Mouse (Mus musculus) cerebral cortex, adult 2 months (tissue): ENCODE measurements around the gene Eml1.

Experiments used
- WGBS: fragments of 180-500 bp; shearing (Covaris S2); methylation state at CpG from one replicate; pipeline ENCODE4 v1.1.7; 2018; 5-methylcytosine and 5-hydroxymethylcytosine counted together

Gene Eml1

DNA sequence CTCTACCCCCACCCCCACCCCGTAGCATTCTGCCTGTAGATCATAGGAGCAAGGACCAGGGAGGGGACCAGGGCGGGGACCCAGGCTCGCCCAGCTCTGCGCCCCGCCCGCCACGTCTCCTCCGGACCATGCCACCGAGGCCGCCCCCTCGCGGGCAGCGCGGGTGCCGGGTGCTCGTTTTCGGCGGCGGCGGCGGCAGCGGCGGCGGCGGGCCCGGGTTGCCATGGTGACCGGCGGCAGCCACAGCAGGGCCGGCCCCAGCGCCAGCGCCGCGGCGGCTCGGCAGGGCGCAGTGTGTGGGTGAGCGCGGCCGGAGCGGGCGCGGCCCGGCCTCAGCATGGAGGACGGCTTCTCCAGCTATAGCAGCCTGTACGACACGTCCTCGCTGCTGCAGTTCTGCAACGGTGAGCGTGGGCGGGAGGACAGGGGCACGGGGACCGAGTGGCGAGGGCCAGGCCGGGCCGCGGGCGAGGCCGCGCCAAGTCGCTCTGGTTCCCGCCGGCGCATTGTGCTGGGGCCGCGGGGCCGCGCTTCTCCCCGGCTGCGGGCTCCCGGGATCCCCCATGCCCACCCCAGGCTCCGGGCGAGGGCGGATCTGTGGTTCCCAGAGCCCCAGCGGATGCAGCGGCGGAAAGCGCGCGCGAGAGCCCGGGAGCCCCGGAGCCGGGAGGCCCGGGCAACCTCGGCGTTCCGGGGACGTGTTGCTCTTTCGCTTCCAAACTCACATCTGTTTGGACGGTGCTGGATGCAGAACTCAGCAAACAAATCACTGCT, 52.3 kb downstream of the Eml1 start:
- WGBS: 1% methylated on average over 84 of the region's 90 CpGs

DNA sequence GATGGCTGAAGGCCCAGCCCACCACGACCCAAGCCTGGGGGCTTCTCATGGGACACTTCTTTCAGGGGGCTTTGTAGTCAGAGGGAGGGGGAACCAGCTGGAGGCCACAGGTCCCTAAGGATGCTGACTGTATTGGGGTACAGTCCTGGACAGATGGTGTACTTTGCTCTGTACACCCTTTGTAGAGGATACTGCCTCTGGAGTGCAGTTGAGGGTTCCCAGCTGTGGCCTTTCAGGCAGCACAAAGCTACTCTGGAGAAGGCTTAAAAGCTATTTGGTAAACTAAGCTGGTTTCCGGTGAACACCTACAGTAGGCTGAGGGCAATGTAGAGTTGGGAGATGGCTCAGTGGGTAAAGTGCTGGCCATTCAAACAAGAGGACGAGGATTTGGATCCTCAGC, 60.2 kb downstream of the Eml1 start:
- WGBS: 71% methylated on average over 3 of the region's 3 CpGs

DNA sequence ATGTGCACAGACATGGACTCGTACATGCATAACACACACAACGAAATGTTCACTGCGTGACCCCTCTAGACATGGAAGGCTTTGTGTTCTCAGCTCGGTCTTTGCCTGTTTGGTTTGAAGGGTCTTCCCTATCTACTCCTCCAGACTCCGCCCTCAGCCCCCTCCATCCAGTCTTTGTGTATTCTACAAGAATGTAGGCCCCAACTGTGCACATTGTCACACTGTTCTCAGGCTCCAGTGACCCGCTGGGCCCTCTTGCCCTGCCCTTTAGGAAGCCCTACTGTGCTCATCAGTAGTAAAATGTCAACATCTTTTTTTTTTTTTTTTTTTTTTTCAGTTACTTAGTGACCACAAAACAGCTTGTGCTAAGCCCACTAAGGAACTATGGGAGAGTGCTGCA, 61.0 kb downstream of the Eml1 start:
- 78% methylated on average over 6 of the region's 6 CpGs for WGBS

DNA sequence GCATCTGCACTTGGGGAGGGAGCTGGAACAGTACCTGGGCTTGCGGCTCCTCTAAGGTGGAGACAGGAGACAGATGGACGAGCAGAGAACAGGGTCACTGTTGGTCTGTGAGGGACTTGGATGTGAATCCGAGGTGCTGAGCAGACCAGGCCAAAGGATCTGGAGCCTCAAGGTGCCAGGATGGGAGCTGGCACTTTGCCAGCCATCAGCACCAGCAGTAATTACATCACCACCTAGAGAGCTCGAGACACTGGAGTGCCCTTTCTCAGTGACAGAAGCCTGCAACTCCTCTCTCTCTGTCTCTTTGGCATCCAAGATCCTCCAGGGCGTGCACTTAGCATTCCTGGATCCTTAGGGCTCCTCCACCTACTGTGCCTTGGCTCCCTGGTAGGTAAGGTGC, 61.8 kb downstream of the Eml1 start:
- whole genome bisulfite sequencing: 34% methylated on average over 5 of the region's 5 CpGs

DNA sequence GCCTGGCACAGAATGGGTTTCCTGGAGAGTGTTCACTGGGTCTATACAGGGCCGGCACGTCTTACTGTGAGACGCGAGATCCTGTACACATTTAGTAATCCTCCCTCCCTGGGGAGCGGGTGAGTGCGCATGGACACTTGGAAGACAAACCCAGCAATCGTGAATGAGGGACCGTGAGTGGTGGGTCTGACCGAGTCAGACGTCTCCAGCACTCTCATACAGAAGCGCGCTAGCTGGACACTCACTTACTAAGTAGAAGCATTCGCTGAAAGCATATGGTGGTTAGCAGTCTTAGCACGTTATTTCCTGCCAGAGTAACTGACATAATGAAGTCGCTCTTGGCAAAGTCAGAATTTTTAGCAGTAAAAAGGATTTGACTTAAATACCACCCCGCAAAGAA, 62.3 kb downstream of the Eml1 start:
- WGBS: 31% methylated on average over 16 of the region's 16 CpGs

DNA sequence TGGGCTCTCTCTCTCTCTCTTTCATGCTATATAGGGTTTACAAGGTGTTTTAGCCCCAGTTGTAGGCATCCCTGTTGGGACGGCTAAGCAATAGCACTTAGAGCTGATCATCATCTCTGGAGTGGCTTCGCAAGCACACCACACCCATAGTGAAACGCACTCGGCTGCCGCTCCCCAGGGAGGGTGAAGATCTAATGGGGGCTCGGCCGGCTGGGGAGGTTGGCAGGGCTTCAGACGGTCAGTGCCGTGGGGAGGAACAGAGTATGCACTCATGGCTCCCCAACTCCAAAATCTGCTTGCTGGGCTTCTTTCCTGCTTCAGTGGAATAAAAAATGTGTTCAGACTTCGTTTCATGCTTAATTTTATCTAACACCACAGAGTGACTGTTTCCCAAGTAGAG, 62.7 kb downstream of the Eml1 start:
- WGBS: 19% methylated on average over 10 of the region's 10 CpGs

DNA sequence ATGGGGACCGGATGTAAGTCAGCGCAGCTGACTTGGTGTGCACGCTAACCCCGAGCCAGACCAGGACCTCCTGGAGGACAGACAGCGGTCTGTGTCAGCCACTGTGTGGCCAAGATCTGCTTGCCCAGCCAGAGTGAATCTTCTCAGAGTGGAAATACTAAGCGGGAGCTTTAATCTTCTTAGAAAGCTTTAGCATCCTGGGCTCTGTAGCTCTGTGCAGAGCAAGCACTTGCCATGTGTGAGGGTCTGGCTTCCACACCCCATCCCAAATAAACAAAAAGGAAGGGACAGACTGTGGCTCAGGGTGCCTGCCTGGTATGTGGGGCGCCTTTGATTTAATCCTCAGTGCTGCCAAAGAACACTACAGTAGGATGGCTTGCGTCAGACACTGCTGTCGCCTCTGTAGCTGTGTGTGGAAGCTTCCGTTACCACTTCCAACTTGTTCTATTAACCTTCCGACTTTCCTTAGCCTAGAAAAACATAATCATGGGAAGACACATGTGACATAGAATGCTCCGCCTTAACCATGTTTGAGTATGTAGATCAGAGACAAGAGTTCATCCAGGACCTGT, 64.8 kb downstream of the Eml1 start:
- WGBS: 36% methylated on average over 12 of the region's 12 CpGs

DNA sequence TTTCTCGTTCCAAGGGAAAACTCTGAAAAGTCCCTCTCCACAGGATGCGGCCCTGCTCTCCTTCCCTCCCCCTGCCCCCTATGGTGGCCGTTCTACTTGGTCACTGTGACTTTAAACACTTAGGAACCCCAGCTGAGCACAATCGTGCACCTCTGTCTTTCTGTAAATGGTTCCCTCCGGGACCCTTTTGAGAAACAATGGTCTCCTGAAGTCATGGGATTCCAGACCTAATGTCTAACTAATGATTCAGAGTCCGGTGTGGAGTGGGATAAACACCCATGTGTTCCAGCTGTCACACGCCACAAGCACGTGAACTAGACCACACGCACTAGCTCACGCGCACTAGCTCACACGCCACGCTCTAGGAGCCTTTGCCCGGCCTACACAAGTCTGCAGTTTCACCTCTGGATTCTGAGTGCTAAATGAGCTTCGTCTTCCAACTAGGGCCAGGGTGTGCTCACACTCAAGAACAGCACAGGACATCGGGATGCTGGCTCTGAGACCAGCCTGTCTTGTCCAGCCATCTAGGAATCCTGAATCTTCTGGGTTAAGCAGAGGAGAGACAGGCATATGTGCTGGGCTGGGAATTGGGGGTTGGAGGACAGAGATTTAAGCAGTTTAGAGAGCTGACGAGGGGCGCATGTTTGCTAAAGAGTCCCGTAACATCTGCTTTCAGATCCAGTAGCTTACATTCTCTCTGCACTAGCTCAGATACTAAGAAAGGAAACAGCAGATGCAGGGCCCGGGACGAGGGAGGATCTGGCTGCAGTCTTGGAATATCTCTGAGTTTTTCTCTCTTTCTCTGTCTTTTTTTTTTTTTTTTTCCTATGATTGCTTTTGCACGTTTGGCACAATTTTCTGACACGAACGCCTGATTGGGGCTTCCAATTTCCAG, 65.5 kb downstream of the Eml1 start:
- 40% methylated on average over 24 of the region's 24 CpGs for WGBS

DNA sequence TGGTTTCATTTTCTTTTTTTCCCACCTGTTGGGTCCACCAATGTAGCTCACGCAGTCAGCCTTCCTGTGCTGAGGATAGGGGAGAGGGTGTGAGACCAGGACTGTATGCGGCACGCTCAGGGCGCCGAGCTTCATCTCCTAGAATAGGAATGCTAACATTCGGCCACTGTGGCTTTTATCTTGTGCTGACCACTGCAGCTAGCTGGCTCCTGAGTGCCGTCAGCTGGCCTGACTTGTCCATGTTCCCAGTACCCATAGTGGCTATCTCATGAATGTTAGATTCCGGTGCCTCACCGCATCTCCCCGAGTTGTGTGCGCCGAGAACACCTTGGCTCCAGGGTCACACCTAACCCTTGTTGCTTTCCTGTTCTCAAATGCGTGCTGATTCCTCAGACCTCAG, 66.7 kb downstream of the Eml1 start:
- WGBS: 87% methylated on average over 13 of the region's 13 CpGs

DNA sequence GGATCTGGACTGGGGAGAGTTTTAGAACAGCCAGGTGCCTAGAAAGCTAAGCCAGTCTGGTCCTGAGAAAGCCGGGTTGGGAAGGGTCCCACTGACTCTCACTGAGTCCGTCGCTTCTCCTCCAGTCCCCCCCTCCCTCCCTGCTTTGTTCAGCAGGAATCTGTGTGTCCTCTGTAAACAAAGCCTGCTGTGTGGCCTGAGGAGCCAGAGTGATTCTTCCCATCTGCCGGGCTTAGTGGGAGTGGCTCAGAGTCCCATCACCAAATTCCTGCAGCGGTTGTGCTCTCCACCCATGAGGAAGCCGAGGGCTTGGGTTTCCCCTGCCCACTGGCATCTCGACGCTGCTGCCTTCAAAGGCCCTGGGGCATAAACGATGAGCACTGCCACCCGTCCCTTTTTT, 72.5 kb downstream of the Eml1 start:
- WGBS: 38% methylated on average over 10 of the region's 10 CpGs

DNA sequence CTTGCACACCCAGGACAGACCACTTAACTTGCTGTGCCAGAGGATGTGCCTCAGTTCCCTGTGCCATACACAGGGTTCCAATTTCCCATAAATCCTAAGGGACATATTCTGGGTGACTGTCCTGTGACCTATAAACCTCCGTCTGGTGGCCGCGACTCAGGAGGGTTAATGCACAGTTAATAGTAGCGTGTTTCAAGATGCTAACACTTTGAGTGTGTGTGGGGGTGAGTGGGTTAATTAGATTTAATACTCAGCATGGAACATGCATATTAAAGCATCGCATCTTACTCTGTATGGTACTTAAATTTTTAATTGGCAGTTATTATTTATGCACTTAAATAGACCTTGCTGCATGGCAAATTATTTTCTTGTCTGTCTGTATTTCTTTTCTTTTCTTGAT, 73.0 kb downstream of the Eml1 start:
- 85% methylated on average over 5 of the region's 5 CpGs for WGBS

DNA sequence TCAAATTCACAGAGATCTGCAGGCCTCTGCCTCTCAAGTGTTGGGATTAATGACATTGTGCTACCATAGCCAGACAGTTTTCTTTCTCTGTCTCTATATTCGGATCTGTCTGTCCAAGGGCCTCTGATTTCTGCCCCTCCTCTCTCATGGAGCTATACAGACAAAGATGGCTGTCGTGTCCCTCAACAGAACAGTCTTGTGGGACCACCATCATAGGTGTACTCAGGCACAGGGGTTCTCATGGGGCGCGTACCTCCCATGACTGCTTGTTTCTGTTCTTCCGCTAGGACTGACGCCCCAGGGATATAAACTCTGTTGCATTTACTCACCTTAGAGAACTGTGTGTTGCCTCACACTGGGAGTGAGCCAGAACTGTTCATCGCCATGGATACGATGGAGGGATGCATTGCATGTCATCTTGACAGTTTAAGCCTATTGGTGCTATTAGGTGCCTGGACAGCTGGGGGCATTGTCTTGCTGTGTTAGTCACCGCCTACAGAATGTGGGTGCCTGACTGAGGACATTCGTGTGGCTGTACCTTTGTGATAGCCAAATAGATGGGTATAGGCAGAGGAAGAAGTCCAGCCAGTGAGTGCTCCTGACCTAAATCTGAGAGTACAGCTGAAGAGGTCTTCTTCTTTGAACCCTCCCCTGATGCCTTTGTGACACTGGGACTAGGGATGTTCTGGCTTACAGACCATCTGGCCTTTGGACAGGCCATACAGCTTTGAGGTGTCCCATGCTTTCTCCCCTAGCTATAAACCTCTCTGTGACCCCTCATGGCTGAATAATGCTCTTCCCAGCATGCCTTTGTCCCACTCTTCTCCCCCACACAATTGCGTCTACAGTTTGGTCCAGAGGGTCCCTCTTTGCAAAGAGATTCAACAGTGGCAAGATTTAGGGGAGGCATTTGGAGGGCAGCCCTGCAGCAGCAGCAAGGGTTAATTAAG, 73.7 kb downstream of the Eml1 start:
- WGBS: 71% methylated on average over 11 of the region's 11 CpGs

DNA sequence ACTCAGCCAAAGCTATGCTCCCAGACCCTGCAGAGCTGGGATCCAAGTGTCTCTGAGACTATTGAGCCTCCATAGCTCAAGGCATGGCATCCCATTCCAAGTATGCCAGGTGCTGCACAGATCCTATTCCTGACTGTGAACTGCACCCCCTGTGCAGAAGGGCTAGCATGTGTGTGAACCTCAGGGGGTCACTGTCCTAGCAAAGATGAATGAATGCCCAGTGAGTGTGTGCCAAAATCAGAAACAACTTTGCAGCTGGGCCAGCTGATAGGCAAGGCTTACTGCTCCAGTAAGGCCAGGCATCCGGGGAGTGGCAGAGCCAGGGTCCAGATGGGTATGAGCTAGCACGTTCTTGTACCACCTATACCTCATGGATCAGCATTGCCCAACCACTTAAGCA, 76.0 kb downstream of the Eml1 start:
- 73% methylated on average over 2 of the region's 2 CpGs for WGBS

DNA sequence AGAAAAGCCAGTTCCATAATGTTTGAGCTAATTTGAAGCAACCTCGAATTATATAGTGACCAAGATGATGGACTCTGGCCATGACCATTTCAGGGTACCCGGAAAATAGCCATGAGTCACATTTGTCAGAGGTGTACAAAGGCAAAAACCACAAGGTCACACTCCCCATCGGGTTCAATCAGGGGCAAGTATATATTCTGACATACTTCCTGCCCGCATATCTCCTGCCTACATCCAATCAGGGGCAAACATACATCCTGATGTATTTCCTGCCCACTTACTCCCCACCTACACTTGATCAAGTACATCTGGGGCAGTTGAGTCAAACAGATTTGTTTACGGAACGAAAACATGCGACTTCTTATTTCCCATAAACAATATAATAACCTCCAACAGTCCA, 77.6 kb downstream of the Eml1 start:
- 87% methylated on average over 7 of the region's 7 CpGs for WGBS

DNA sequence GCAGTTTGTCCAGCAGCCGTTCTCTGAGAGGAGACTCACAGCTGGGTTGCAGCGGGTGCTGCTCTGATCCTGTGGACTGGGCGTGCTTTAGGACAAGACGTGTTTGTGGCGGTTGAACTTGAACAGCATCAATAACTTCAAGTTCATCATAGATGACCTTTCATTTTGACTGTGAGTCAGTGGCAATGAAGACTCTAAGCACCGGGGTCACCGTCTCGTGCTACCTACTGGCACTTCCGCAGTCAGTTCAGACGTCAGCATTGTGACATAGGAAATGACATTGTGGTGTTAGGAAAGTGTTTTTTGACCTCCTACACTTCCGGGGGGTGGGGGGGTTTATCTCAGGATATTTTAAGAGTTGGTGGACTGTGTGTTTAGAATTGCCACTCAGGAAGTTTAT, 79.2 kb downstream of the Eml1 start:
- 53% methylated on average over 11 of the region's 11 CpGs for WGBS

DNA sequence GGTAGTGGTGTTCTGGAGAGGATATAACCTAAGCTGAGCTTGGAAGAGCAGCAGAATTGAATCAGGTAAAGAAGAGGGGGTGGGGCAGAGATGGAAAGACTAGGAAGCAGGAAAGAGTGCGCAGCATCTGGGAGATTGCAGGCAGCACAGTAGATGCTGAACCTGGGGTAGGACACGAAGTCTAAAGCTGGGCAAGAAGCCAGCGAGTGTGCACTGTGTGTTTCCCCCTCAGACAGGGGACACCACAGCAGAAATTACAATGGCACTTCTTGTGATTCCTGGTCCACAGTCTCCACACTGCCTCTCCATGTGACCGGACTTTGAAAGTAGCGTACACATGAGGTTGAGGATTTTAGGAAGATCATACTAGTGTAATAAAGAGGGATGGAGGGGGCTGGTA, 79.8 kb downstream of the Eml1 start:
- 56% methylated on average over 5 of the region's 5 CpGs for WGBS

DNA sequence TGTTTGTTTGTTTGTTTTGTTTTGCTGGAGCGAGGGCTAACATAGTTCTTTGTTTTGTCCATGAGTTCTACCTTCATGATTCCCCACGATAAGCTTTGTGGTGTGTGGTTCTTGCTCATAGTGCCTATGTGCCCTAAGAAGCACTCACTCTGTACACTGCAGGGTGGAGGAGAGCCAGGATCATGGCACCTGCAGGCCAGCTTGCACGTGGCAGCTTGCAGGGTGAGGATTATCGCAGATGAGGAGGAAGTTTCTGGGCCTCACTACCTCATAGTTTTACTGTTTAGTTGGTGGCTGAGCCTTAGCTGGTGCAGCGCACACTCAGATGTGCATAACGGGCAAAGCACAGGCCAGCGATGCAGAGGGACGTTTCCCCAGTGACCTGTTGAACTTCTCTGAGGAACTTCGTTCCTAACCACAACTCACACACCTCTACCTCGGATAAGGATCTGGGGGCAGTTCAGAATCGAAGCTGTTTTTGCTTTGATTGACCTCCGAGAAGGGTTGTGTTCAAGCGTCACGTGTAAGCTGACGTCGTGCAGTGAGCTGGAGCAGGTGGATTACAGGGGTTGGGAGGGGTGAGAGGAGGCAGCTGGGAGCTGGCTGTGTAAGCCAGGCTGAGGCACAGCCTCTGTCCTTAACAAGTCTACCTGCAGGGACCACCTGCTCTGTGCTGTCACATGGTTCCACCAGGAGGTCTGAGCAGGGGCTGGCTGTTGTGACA, 81.6 kb downstream of the Eml1 start:
- 64% methylated on average over 16 of the region's 16 CpGs for WGBS

DNA sequence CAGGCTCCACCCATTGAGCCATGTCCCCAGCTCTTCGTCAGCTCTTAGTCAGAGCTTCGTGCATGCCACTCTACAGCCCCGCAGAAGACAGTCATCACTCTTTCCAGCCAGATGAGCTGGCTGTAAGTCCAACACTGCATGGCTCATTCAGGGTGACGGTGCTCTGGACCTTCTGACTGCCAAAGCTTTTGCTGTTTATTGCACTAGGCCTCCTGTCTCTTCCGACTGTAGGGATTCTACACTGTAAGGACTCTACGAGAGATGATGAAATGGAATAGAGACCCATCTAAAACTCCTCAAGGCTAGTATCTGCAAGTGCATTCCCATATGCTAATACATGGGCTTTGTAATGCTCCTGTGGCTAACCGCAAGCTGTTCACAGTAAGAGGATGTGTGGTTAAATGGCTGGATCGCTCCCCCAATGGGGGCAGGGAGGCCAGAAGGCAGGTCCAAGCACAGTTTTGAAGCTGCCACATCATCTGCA, 82.8 kb downstream of the Eml1 start:
- WGBS: 64% methylated on average over 8 of the region's 8 CpGs

DNA sequence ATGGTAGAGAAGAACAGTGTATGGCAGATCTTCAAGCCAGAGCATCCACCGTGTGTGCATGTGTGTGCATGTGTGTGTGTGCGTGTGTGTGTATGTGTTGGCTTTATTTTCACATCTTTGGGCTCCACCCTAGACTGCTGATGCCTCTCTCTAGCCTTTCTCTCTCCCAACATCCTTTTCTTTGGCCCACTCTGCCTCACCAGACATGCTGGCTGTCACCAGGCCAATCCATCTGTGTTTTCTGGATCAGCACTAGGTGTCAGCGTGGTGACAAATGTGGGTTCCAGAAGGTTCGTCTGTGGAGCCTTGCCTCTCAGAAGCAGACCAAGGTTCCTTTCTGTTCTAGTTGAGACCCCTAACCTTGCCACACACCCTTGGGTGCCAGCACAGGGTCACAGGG, 84.2 kb downstream of the Eml1 start:
- 38% methylated on average over 4 of the region's 4 CpGs for WGBS

DNA sequence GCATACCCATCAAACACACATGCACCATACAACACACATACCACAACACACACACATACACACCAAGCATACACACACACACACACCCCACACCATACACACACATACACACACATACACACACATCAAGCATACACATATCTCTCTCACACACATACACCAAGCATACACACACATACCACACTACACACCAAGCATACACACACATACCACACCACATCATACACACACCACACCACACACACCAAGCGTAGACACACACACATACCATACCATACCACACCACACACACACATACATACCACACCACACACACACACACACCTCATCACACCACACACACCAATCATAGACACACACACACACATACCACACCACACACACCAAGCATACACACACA, 102.1 kb downstream of the Eml1 start:
- 94% methylated on average over 1 of the region's 1 CpGs for WGBS

DNA sequence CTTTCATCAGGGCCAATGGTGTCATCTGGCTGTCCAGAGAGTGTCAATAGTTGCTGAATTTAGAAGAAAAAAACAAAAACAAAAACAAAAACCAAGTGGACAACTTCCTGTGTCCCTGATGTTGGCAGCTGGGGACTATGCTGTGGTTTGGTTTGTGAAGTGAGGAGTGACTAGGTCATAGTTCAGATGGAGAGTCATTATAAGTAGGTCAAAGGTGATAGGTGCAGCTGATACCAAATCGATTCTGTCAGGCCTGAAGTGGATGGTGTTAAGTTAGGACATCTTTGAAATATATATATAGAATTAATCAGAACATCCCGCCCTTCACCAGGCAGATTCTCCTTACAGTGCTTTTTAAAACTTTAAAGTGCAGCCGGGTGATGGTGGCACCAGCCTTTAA, 103.7 kb downstream of the Eml1 start:
- 79% methylated on average over 3 of the region's 3 CpGs for WGBS
